Mouse (Mus musculus) spleen, embryonic (tissue): ENCODE data around the gene Ofcc1.

Experiments used
- CTCF ChIA-PET: fragments of 350-600 bp; sonication (Branson Sonifier 250); formaldehyde crosslinking; loops from one replicate; lab custom pipeline; 2022; lab: Charles Lee

Gene Ofcc1

DNA sequence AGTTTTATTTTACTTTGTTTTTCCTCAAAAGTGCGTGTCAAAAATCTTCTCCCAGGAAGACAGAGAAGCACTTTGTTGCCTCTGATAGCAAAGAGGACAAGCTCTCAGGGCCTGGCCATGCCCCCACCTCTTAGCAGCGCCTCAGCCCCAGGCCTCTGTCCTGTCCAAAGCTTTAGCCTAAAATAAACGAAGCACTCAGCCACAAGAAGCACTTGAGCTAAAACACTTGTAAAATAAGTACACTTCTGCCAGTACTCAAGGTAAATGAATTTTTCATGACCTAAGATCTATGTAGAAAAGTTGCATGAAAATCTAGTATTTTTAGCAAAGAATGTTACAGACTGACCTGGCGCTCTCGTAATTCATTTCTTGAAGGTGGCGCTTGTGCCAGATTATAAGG, 117.4 kb downstream of the Ofcc1 start:
- CTCF ChIA-PET = no interaction called here

DNA sequence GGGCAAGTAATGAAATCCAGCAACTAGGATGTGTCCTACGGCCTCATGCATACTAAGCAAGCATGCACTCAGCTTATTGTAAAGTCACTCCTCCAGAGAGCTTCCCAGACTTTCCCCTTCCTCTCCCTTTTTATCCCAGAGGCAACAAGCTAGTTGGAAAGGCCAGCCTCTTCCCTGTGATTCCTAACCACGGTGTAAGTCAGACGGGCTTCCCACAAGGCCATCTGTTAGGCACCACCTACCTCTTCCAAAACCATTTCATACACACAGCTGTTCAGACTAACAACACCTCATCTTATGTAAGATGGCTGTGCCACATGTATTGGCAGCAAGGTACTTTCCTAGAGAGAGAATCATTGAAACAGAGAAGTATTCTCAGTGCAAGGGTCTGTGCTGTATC, 124.9 kb downstream of the Ofcc1 start:
- CTCF ChIA-PET = no interaction called here

DNA sequence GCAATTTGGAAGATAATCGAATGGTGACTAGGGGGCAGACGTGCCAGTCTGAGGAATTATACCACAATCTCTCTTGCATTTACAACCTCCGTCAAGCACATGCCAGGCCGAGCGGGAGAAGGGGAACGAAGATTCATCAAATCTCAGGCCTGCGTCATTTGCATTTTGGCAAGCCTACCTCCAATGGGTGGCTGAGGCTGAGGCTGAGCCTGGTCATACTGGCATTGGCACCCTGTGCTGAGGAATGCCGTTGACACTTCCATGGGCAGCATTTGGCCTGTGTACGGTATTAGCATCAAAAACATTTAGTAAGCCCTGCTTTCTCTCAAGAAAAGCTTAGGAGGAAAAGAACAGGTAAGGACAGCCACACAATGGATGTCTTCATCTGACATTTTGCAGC, 152.9 kb downstream of the Ofcc1 start:
- CTCF ChIA-PET = no interaction called here

DNA sequence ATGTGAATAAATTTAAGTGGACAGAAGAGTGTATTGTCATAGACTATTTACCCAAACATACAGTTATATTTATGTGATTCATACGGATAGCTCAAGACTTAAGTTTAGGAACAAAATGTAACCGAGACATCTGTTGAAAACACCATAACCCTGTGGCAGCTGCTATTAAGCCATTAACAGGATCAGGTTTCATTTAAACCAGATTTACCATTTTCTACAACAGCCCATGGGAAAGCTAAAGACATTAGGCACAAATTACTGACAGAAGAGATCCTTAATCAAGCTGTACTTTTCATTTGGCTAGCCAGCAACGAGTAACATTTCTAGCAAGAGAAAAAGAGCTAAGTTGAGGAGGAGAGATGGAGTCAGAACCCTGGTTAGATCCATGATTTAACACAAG, 179.5 kb downstream of the Ofcc1 start:
- CTCF ChIA-PET = no interaction called here

DNA sequence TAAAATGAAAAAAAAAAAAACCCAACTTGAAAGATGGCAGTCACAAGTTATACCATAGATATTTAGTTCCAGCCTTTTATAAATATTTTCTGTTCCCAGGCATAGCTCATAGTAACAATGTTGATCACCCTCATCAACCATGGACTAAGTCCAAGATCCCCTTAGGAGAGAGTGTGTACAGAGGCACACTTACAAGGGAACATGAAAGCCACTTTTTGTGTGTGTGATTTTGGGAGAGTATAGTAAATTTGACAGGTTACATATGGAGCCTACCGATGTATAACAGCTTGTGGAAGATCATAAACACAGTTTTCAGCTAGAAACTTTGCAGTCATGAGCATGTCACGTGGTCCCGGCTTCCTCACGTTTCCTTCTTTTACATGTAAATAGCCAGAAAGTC, 189.5 kb downstream of the Ofcc1 start:
- CTCF ChIA-PET = no interaction called here

DNA sequence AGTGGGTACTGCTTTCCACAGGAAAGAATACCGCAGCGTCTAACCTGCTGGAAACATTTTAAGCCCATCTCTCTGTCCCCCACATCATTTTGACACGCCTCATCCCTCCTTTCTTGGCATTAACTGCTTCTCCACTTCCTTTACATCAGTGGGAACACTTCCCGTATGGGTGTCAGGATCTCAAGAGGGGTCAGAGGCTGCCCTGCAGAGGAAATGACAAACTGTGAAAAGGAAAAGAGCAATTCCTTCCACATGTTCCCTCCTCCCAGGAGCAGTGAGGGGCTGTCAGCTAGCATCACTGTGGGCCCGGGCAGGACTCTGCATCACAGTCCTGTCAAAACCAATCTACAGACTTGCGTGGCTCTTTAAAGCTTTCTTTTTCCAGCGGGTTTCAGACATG, 193.4 kb downstream of the Ofcc1 start:
- CTCF ChIA-PET = no interaction called here

DNA sequence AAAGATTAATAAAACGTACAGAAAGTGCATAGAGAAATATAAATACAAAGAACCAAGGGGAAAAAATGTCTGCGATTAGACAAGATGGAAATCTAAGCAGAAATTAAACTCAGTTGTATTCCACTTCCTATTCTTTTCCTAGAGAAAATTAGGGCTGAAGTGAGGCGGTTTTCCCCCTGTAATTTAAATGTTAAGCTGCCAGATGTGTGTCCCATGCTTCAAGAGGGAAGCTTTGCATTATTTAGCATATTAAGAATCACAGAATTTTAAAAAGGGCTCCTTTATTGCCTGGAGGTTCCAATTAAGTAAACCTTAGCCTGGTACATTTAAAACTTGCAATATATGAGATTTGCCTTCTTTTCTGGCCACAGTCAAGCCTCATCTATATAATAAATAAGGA, 205.8 kb downstream of the Ofcc1 start:
- CTCF ChIA-PET = no interaction called here

DNA sequence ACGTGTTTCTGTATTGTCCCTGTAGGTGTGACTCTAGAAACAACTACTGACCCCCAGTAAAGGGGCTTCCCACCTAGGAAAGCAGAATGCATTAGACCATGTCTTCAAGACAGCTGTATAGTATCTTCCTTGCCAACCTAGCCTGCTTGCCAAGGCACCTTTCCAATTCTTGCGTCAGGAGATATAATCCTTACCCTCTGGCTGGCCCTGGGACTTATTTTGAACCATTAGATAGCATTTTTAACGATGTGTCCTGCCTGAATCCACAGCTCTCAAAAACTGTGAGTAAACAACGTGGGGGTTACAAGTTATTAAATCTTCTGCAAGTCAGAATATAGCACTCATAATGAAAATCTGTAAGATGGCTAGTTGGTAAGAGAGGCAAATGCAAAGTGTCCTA, 221.3 kb downstream of the Ofcc1 start:
- CTCF ChIA-PET = no interaction called here

DNA sequence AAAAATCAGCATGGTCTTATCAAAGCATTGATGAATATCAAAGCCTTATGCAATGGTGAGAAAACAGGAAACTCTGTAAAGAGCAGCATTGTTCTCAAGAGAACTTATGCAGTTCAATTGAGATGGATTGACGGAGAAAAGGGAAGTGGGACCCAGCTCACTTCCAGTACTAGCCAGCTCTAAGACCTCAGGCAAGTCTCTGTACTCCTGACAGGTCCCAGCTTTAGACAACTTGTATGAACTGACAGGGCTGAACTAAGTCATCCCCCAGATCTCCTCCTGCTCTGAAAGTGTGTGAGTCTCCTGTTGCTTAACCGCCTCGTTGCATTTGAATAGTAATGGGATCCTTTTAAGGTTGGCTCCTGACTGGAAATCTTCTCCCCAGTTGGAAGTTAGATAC, 225.2 kb downstream of the Ofcc1 start:
- CTCF ChIA-PET = no interaction called here

DNA sequence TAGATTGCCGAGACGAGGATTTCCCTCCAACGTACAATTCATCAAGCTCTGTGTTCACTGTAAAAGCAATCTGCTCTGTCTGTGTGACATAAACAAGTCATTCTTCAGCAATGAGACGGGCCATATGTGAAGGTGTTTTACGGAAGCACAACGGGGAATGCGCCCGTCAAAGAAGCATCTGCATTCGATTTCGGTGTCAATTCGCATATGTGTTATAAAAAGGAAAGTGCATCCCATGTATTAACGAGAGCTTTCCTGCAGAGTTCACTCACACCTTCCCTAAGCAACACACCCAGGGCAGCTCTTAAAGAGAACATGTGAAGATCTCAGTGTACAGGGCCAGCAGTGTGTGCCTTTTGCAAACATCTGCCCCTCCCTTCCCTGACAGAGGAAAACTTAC, 225.6 kb downstream of the Ofcc1 start:
- CTCF ChIA-PET = no interaction called here

DNA sequence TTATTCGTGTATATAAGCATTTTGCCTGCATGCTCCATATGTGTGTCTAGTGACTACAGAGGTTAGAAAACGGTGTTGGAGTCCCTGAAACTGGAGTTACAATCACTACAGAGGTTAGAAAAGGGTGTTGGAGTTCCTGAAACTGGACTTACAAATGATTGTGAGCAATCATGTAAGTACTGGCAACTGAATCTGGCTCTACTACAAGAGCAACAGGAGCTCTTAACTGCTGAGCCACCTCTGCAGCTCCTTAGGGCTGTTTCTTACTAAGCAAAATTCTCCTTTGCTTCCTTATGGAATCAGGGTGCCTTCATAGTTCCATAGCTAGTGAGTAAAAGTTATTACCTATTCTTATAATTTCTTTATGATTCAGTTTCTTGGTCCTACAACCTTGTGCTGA, 237.4 kb downstream of the Ofcc1 start:
- CTCF ChIA-PET = no interaction called here

DNA sequence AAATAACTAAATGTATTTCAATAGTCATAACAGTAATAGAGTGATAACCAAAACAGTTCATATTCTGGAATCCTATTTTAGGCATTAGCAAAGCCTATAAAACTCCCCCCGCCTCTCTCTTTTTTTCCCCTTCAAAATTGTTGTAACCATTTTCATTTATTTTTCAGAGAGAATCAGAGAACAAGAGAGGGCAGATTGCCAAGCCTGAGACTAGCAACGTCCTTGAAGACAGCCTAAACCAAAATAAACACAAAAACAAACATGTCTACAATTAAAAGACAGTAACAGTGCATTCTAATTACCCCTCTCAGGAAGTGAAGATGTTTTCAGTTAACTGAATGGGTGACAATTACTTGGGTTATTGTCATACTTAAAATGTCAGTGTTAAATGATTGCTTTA, 248.9 kb downstream of the Ofcc1 start:
- CTCF ChIA-PET = no interaction called here

DNA sequence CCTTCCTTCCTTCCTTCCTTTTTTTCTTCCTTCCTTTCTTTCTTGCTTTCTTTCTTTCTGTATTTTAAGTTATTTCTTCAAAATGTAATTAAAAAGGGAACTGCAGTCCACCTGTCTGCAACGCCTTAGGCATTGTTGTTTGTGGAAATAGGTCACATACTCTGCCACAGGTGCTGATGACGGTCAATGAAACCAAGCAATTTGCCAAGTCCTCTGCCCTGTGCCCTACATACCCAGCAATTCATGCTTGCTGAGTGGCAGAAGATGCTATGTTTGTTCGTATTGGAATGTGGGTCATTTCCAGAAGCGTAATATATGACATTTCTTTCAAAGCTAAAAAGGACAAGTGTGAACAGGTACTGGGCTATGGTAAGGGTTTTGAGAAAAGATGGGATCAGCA, 285.0 kb downstream of the Ofcc1 start:
- CTCF ChIA-PET = no interaction called here

DNA sequence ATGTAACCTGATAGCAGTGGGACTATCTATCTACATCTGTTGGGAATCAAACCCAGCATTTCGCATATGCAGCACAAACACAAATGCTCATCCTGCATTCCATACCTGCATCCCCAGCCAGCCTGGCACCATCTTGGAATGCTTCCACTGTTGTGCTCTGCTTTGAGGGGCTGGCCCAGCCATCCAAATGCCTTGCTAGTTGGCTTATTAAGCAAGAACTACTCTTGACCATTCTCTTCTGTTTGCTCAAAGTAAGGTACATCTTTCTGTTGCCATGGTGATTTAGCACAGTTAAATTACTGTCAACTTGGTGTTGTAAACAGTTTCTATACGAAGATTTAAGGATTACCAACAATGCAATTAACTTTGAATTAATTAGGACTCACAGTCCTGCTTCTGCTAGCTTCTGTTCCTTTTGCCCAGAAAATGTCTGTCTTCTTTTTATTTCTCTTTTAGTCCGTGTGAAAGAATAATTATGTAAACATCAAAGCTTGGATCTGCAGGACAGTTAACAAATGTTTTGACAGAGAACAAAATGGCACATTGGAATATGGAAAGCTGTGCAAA, 286.3 kb downstream of the Ofcc1 start:
- CTCF ChIA-PET = no interaction called here

DNA sequence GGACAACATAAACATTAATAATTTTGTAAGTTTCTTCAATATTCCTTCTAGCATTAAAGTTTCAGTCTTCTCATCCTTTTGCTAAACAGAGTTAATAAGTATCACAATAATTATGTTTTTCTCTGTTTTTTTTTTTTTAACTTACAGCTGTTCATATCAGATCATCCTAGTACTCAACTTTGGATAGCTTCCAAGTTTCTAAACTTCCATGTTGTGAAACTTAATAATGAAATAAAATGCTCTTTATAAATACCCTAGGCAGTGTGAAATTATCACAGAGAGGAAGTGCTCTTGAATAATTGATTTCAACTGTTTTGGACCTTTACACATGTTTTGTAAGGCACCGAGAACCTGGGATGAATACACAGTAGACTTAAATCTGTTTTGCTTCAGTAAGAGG, 291.2 kb downstream of the Ofcc1 start:
- CTCF ChIA-PET = no interaction called here

DNA sequence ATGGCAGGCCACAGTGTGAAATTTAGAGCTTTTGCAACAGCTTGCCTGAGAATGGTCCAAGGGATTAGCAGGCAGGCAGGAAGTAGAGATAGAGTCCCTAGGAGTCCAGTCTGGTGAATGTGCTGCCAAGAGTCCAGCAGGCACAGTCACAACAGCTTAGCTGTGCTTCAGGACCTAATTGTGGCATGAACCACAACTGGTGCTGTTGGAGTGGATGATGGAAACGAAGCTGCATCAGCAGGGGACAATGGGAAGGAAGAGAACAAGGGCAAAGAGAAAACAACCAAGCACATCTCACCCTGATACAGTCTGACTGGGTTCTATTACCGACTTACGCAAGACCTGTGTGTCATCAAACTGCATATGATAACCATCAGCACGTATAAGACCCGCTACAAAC, 300.0 kb downstream of the Ofcc1 start:
- CTCF ChIA-PET = no interaction called here

DNA sequence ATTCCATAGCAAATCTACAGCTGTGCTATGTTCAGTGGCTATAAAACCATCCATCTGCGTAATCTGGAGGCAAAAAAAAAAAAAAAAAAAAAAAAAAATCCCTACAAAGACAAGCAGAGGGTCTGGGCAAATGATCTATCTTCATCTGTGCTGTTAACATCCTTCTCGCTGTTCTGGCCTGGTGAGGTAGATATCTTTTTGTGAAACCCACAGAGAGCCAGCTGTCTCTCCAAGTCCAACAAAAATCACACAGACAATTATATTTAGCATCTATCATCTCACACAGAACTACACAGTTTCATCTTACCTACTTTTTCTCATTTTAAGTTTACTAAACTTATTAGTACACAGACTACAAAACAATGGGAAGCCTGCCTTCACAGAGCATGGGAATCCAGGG, 323.4 kb downstream of the Ofcc1 start:
- CTCF ChIA-PET = no interaction called here

DNA sequence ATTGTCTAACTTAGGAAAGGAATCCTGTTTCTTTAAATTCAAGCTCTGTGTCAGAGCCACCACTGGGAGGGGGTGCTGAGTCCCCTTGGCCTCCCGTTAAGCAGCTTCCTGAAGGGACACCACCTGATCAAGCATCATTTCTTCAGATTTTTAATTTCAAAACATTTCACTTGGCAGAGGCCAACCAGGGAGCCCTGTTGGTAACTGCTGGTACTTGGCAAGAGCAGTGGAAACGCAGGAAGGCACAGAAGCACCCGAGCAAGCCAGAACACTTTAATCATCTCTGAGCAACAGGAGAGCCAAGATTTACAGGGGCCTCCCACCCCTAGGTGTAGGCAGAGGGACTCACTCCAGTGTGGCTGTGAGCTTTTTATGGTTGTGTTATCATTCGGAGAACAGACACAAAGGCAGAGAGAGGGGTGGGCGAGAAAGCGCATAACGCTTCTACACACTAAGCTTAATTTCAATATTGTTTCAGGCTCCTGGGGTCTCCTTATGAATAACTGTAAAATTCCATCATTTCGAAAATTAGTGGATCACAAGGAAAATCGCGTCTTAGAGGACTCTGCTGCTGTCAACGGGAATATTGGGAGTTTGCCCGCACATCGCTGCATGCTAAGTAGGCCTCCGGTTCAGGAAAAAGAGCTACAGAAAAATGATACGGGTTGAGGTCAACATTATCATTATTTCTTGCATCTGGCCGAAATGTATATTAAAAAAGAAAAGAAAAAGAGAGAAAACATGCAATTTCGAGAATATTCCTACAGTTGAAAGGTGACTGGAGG, 324.1 kb downstream of the Ofcc1 start:
- CTCF ChIA-PET = no interaction called here

DNA sequence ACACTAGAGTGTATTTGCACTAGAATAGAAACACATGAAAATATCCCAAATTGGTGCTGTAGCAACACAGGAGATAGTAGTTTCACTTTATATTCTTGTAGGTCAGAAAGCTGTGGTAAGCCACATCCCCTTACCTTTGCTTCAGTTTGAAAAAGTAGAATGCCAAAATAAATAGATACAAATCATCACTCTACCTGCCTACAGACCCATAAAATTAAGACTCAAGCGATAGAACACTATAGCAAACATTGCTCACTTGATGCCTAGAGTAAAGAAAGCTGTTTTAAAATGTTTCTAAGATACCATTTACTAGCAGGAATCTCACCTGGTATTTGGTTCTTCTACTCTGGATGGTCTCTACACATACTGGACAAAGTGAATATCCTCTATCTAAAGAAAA, 331.8 kb downstream of the Ofcc1 start:
- CTCF ChIA-PET = no interaction called here

DNA sequence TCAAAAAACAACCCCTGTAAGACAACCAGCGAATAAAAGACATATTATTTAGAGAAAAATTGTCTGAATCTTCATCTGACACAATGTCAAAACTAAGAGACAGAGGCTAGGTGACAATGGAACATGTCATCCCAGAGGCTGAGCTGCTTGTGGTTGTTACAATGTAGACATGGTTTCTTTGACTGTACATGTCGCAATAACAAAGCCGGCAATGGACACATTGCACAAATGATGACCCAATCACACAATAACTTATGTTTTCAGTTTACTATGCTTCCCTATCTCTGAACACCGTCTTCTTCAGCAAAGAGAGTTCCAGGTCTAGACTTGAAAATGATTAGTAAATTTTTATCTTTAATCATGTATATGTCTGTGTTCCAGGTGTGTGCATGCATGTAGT, 332.4 kb downstream of the Ofcc1 start:
- CTCF ChIA-PET = no interaction called here

DNA sequence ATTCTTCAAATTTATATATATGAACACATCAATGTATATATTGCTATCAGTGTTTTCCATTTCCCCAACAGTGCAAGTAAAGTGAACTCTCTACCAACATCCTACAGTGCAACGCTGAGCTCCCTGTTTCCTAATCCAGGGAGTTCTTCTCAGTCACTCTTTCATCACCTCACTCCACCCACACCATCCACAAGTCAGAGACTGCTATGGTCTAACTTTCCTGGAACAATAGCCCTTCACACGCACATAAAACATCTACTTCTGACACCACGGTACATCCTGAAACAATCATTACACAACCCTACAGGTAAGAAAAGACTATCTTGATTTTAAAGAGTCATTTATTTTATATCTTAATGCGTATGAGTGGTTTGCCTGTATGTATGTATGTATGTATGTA, 335.4 kb downstream of the Ofcc1 start:
- CTCF ChIA-PET = no interaction called here

DNA sequence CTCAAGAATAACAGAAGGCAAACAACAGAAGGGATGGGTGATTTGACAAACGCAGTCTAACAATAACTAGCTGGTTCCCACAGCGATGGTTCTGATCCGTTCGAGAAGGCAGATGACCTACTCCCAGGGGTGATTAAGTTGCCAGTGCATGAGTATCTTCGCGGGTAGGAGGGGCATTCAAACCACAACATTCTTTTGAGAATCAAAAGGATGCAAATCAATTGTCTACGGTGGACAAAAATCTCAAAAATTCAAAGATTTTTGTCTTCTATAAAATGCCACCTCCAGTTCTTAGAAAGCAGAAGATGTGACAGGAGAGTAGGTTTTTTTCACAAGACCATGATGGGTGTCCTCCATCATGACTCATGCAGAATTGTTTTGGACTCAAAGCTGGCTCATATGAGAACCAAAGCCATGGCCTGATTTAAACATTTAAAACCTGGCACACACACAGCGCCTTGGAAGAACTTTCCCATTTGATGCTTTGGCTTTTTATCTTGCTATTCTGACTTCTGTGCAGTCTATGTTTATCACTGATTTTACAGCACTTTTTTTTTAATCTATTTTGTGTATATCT, 338.0 kb downstream of the Ofcc1 start:
- CTCF ChIA-PET = no interaction called here

DNA sequence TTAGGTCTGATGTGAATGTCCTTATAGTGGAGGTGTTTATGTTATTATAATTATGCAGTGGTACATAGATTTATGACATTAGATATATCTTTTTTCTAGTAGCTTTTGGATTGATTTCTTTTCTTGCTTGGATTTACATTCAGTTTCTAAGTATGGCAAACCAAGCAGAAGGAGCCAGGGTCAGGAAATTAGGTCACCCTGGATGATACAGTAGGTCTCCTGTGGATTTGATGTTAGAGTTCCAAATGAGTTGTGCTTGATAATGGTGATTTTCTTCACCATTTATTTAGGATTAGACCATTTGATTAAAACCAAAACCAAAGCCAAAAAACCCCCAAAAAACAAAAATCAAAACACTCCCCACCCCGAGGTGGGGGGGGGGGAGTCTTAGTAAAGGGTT, 338.6 kb downstream of the Ofcc1 start:
- CTCF ChIA-PET = no interaction called here

DNA sequence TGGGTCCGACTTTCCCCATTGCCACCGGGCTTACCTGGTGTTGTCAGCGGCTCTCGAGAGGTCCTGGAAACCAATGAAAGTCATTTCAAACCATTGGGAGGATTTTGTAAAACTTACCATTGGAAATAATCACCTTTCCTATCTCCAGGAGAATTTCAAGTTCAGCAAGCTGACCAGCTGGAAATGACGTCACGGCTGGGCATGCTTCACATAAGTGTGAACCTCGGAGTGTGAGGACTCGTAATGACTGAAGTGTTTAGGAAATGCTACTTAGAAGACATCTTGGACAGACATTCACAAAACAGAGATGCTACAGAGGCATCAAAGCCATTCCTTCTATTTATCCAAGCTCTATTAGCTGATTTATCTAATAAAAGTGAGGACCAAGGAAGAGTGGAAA, 361.0 kb downstream of the Ofcc1 start:
- CTCF ChIA-PET = no interaction called here
